ENCODE assay signal across 9 mouse cellular contexts in genomic region chr12:99150126-99150525, GRCm38 (mm10).
DNase-seq lines count a peak whose midpoint lies in the region; ATAC-seq and TF ChIP-seq lines count a peak whose summit lies in the region.
"Had no signal": no experiment of that assay in that cellular context is flagged by ENCODE, and none has a peak within 500 bp of the region (broad histone marks: within the 10 kb centered on the region; RNA-seq: fewer than 3 reads in every experiment).

No protein-coding gene starts in this region.

- H3K4me3 ChIP-seq in heart, adult 2 months = no peak overlapping the region
- no peak overlapping the region for H3K4me3 ChIP-seq in heart, embryonic 10.5 days
- H3K4me3 ChIP-seq in embryonic fibroblast, embryonic 13.5 days (ENCODE audit: insufficient read depth, low read length) = no peak overlapping the region
- H3K4me3 ChIP-seq in limb, embryonic 10.5 days = no peak overlapping the region
- H3K4me3 ChIP-seq: limb, embryonic 13.5 days had no signal

- H3K27me3 ChIP-seq in heart, adult 2 months (ENCODE audit: control insufficient read depth, insufficient read depth, low read length) = no peaks in the 10 kb centered on the region
- H3K27me3 ChIP-seq in heart, embryonic 10.5 days (ENCODE audit: insufficient read depth, poor library complexity, severe bottlenecking) = no peaks in the 10 kb centered on the region
- no peaks in the 10 kb centered on the region for H3K27me3 ChIP-seq in limb, embryonic 10.5 days (ENCODE audit: low read depth, poor library complexity, severe bottlenecking)
- H3K27me3 ChIP-seq: limb, embryonic 13.5 days had no signal

- TF ChIP-seq EP300 in heart, adult 2 months (IDR thresholded peaks at IDR 0.05; ENCODE audit: insufficient read depth, low read depth, low read length) = no peak

- intact Hi-C loops in heart, adult 2 months (cut with DNase I) = loop anchor here (5.0 kb wide), 1 partner anchor 53 kb away; no protein-coding TSS in a partner anchor

- DNase-seq in heart, adult 2 months = peak; percentile 27 to 76
- no peak for DNase-seq in heart, embryonic 10.5 days (ENCODE audit: low spot score)
- peak; percentile 64 for DNase-seq in A20 (ENCODE audit: low read depth, low spot score)
- peak; percentile 58 to 69 for DNase-seq in adrenal gland, adult 18-20 months (ENCODE audit: low spot score in 2 of 2)
- peak; percentile 60 for DNase-seq in limb, embryonic 10.5 days (ENCODE audit: low spot score)
- peak; percentile 51 for DNase-seq in right cerebral cortex, postnatal 4 days

- TF ChIP-seq CTCF in heart, adult 2 months (IDR thresholded peaks at IDR 0.05) = peak; percentile 92
- TF ChIP-seq CTCF in embryonic fibroblast, embryonic 13.5 days (IDR thresholded peaks at IDR 0.05; ENCODE audit: borderline replicate concordance, insufficient read depth, low read length) = peak; percentile 38; the same call in 1 of the 2 replicates

- no peaks in the 10 kb centered on the region for H3K36me3 ChIP-seq in heart, adult 2 months (ENCODE audit: control insufficient read depth, insufficient read depth, low read length)
- no peaks in the 10 kb centered on the region for H3K36me3 ChIP-seq in heart, embryonic 10.5 days
- H3K36me3 ChIP-seq in limb, embryonic 10.5 days = no peaks in the 10 kb centered on the region
- H3K36me3 ChIP-seq: limb, embryonic 13.5 days had no signal

- H3K79me2 ChIP-seq in heart, adult 2 months (replicated peaks; ENCODE audit: control insufficient read depth, insufficient read depth, low read length) = no peaks in the 10 kb centered on the region

- H3K4me1 ChIP-seq in heart, adult 2 months (ENCODE audit: control insufficient read depth, insufficient read depth, low read length) = no peaks in the 10 kb centered on the region; the same call in 1 of the 2 replicates
- H3K4me1 ChIP-seq in heart, embryonic 10.5 days = peaks cover 6% of the 10 kb centered on the region; the same call in 1 of the 2 replicates
- H3K4me1 ChIP-seq in embryonic fibroblast, embryonic 13.5 days (ENCODE audit: control insufficient read depth, insufficient read depth, low read length) = no peaks in the 10 kb centered on the region
- H3K4me1 ChIP-seq in limb, embryonic 10.5 days = peaks cover 14% of the 10 kb centered on the region

- no peak for TF ChIP-seq POLR2A in heart, adult 2 months (IDR thresholded peaks at IDR 0.05; ENCODE audit: insufficient read depth, low read depth, low read length)
- no peak for TF ChIP-seq POLR2A in embryonic fibroblast, embryonic 13.5 days (IDR thresholded peaks at IDR 0.05; ENCODE audit: low read depth, low read length)

- no peak overlapping the region for H3K9ac ChIP-seq in heart, adult 2 months (ENCODE audit: low read depth, low read length)
- H3K9ac ChIP-seq: limb, embryonic 13.5 days had no signal

- no peak overlapping the region for H3K27ac ChIP-seq in heart, adult 2 months
- no peak overlapping the region for H3K27ac ChIP-seq in heart, embryonic 10.5 days
- H3K27ac ChIP-seq in embryonic fibroblast, embryonic 13.5 days (ENCODE audit: insufficient read depth, low read length) = no peak overlapping the region
- H3K27ac ChIP-seq in limb, embryonic 10.5 days = no peak overlapping the region
- H3K27ac ChIP-seq: limb, embryonic 13.5 days had no signal

- WGBS in heart, adult 2 months = 42% methylated on average over 4 of the region's 4 CpGs
- WGBS in heart, embryonic 10.5 days = 39% methylated on average over 4 of the region's 4 CpGs
- 51% methylated on average over 4 of the region's 4 CpGs for WGBS in limb, embryonic 10.5 days

- H3K9me3 ChIP-seq in heart, embryonic 10.5 days = no peaks in the 10 kb centered on the region
- H3K9me3 ChIP-seq in limb, embryonic 10.5 days (replicated peaks) = no peaks in the 10 kb centered on the region

- ATAC-seq in granulocyte monocyte progenitor cell, adult 5-6 weeks (replicated peaks; ENCODE audit: poor library complexity, severe bottlenecking) = no peak; the same call in 1 of the 2 replicates
